Mouse (Mus musculus): Measurements from ENCODE around the gene Trank1. TPM values are rescaled to one million over a fixed set of nuclear protein-coding genes. Genes with fewer than 3 reads are reported as not detected.
A peak's percentile ranks its signal among the peaks of the same experiment; 100 is the strongest.

Gene Trank1
- polyA plus RNA-seq, 1 experiment from 2014 or later = 0.13 TPM

GRCm38 (mm10) chr9:111408012-111408411 lies 96.5 kb downstream of the Trank1 start:
- Histone ChIP-seq H3K9ac (no peak overlapping the region), H3K4me3 (replicated peaks) (no peak overlapping the region), H3K36me3 (no peaks in the 10 kb centered on the region), H3K4me2 (no peak overlapping the region), H3K27me3 (replicated peaks) (no peaks in the 10 kb centered on the region), H3K9me3 (no peaks in the 10 kb centered on the region), H3K27ac (no peak overlapping the region), H3K4me1 (no peaks in the 10 kb centered on the region)
- WGBS = 42% methylated on average over 6 of the region's 6 CpGs
- ATAC-seq (ENCODE audit: insufficient read depth, low FRiP score, low read depth) = peak; percentile 41; the same call in 1 of the 2 replicates

GRCm38 (mm10) chr9:111408427-111408826 lies 96.9 kb downstream of the Trank1 start:
- Histone ChIP-seq H3K36me3 (no peaks in the 10 kb centered on the region), H3K4me3 (replicated peaks) (no peak overlapping the region), H3K9me3 (no peaks in the 10 kb centered on the region), H3K27me3 (replicated peaks) (no peaks in the 10 kb centered on the region), H3K27ac (no peak overlapping the region), H3K4me1 (no peaks in the 10 kb centered on the region), H3K9ac (no peak overlapping the region), H3K4me2 (no peak overlapping the region)
- WGBS = 71% methylated on average over 10 of the region's 10 CpGs
- no peak for ATAC-seq (ENCODE audit: insufficient read depth, low FRiP score, low read depth)

- no peak overlapping the region for H3K4me2 ChIP-seq
- no peaks in the 10 kb centered on the region for H3K36me3 ChIP-seq
- no peak overlapping the region for H3K27ac ChIP-seq
- H3K9ac ChIP-seq = no peak overlapping the region
- no peaks in the 10 kb centered on the region for H3K27me3 ChIP-seq (replicated peaks)
- WGBS = 72% methylated on average over 16 of the region's 16 CpGs
- no peak overlapping the region for H3K4me3 ChIP-seq (replicated peaks)
- ATAC-seq (ENCODE audit: insufficient read depth, low FRiP score, low read depth) = no peak
- no peaks in the 10 kb centered on the region for H3K9me3 ChIP-seq
- no peaks in the 10 kb centered on the region for H3K4me1 ChIP-seq
Observed at GRCm38 (mm10) chr9:111412471-111413160, 101.1 kb downstream of the Trank1 start.

GRCm38 (mm10) chr9:111421862-111422261 lies 110.3 kb downstream of the Trank1 start:
- Histone ChIP-seq H3K9me3 (no peaks in the 10 kb centered on the region), H3K36me3 (no peaks in the 10 kb centered on the region), H3K4me2 (no peak overlapping the region), H3K27me3 (replicated peaks) (no peaks in the 10 kb centered on the region), H3K4me3 (replicated peaks) (no peak overlapping the region), H3K4me1 (no peaks in the 10 kb centered on the region), H3K9ac (no peak overlapping the region), H3K27ac (no peak overlapping the region)
- 82% methylated on average over 2 of the region's 2 CpGs for WGBS
- no peak for ATAC-seq (ENCODE audit: insufficient read depth, low FRiP score, low read depth)

GRCm38 (mm10) chr9:111422567-111422966 lies 111.0 kb downstream of the Trank1 start:
- no peak overlapping the region for H3K4me3 ChIP-seq (replicated peaks)

GRCm38 (mm10) chr9:111425113-111425512 lies 113.6 kb downstream of the Trank1 start:
- Histone ChIP-seq H3K9me3 (no peaks in the 10 kb centered on the region), H3K4me3 (replicated peaks) (no peak overlapping the region), H3K4me1 (no peaks in the 10 kb centered on the region), H3K27ac (no peak overlapping the region), H3K4me2 (no peak overlapping the region), H3K27me3 (replicated peaks) (no peaks in the 10 kb centered on the region), H3K36me3 (no peaks in the 10 kb centered on the region), H3K9ac (no peak overlapping the region)
- 76% methylated on average over 6 of the region's 6 CpGs for WGBS
- ATAC-seq (ENCODE audit: insufficient read depth, low FRiP score, low read depth) = no peak

More at GRCm38 (mm10) chr9:111422567-111422966, 111.0 kb downstream of the Trank1 start:
- Histone ChIP-seq H3K27ac (no peak overlapping the region), H3K27me3 (replicated peaks) (no peaks in the 10 kb centered on the region), H3K4me1 (no peaks in the 10 kb centered on the region), H3K4me2 (no peak overlapping the region), H3K9me3 (no peaks in the 10 kb centered on the region), H3K9ac (no peak overlapping the region), H3K36me3 (no peaks in the 10 kb centered on the region)
- WGBS = 41% methylated on average over 5 of the region's 5 CpGs
- 0 out of 2 replicates have a peak, but pooled peaks have one; percentile 18 for ATAC-seq (ENCODE audit: insufficient read depth, low FRiP score, low read depth)

- 80% methylated on average over 4 of the region's 4 CpGs for WGBS
- no peak overlapping the region for H3K4me3 ChIP-seq (replicated peaks)
- H3K27me3 ChIP-seq (replicated peaks) = no peaks in the 10 kb centered on the region
- no peaks in the 10 kb centered on the region for H3K4me1 ChIP-seq
- no peak for ATAC-seq (ENCODE audit: insufficient read depth, low FRiP score, low read depth)
- no peaks in the 10 kb centered on the region for H3K36me3 ChIP-seq
- no peak overlapping the region for H3K9ac ChIP-seq
- no peaks in the 10 kb centered on the region for H3K9me3 ChIP-seq
- H3K27ac ChIP-seq = no peak overlapping the region
- no peak overlapping the region for H3K4me2 ChIP-seq
Observed at GRCm38 (mm10) chr9:111425952-111426351, 114.4 kb downstream of the Trank1 start.

GRCm38 (mm10) chr9:111427891-111428555 lies 116.5 kb downstream of the Trank1 start:
- Histone ChIP-seq H3K27me3 (replicated peaks) (no peaks in the 10 kb centered on the region), H3K9me3 (no peaks in the 10 kb centered on the region), H3K4me3 (replicated peaks) (no peak overlapping the region), H3K9ac (no peak overlapping the region), H3K27ac (no peak overlapping the region), H3K4me1 (no peaks in the 10 kb centered on the region), H3K36me3 (no peaks in the 10 kb centered on the region), H3K4me2 (no peak overlapping the region)
- whole genome bisulfite sequencing = 83% methylated on average over 9 of the region's 9 CpGs
- ATAC-seq (ENCODE audit: insufficient read depth, low FRiP score, low read depth) = no peak

- no peak for ATAC-seq (ENCODE audit: insufficient read depth, low FRiP score, low read depth)
- Histone ChIP-seq H3K9ac (no peak overlapping the region), H3K4me2 (no peak overlapping the region), H3K36me3 (no peaks in the 10 kb centered on the region), H3K27me3 (replicated peaks) (no peaks in the 10 kb centered on the region), H3K4me3 (replicated peaks) (no peak overlapping the region), H3K4me1 (no peaks in the 10 kb centered on the region), H3K27ac (no peak overlapping the region), H3K9me3 (no peaks in the 10 kb centered on the region)
- 71% methylated on average over 8 of the region's 8 CpGs for WGBS
Observed at GRCm38 (mm10) chr9:111428698-111429362, 117.3 kb downstream of the Trank1 start.

GRCm38 (mm10) chr9:111429363-111429750 lies 117.8 kb downstream of the Trank1 start:
- Histone ChIP-seq H3K27ac (no peak overlapping the region), H3K36me3 (no peaks in the 10 kb centered on the region), H3K4me2 (no peak overlapping the region), H3K4me1 (no peaks in the 10 kb centered on the region), H3K4me3 (replicated peaks) (no peak overlapping the region), H3K9me3 (no peaks in the 10 kb centered on the region), H3K27me3 (replicated peaks) (no peaks in the 10 kb centered on the region), H3K9ac (no peak overlapping the region)
- ATAC-seq (ENCODE audit: insufficient read depth, low FRiP score, low read depth) = no peak
- 47% methylated on average over 2 of the region's 2 CpGs for WGBS

GRCm38 (mm10) chr9:111435429-111435828 lies 123.9 kb downstream of the Trank1 start:
- Histone ChIP-seq H3K27ac (no peak overlapping the region), H3K4me1 (peaks cover 3% of the 10 kb centered on the region; the same call in 1 of the 2 replicates), H3K4me2 (no peak overlapping the region), H3K4me3 (replicated peaks) (no peak overlapping the region), H3K9me3 (no peaks in the 10 kb centered on the region), H3K27me3 (replicated peaks) (peaks cover 13% of the 10 kb centered on the region; the same call in 1 of the 2 replicates), H3K9ac (no peak overlapping the region), H3K36me3 (no peaks in the 10 kb centered on the region)
- ATAC-seq (ENCODE audit: insufficient read depth, low FRiP score, low read depth) = no peak
- 76% methylated on average over 2 of the region's 2 CpGs for WGBS

Data from stomach, embryonic 15.5 days (tissue).